Mouse (Mus musculus) G1E-ER4 (cell line): ENCODE results near the gene Fli1. TPM values are rescaled to one million over a fixed set of nuclear protein-coding genes. Genes with fewer than 3 reads are reported as not detected.

Experiments used
- GATA1 ChIP-seq: IDR thresholded peaks from one replicate; pipeline ENCODE4 v1.8.0; 2012; ENCODE audit warnings: low read length, inconsistent platforms
- polyA plus RNA-seq: library from polyadenylated mRNA; stranded (reverse); fragments of >175 nt; gene quantifications from 2 replicates; pipeline ENCODE4 v1.2.3, GENCODE M21; 2012

The Fli1 gene
- polyA plus RNA-seq, 1 experiment, result 8.3 TPM

DNA sequence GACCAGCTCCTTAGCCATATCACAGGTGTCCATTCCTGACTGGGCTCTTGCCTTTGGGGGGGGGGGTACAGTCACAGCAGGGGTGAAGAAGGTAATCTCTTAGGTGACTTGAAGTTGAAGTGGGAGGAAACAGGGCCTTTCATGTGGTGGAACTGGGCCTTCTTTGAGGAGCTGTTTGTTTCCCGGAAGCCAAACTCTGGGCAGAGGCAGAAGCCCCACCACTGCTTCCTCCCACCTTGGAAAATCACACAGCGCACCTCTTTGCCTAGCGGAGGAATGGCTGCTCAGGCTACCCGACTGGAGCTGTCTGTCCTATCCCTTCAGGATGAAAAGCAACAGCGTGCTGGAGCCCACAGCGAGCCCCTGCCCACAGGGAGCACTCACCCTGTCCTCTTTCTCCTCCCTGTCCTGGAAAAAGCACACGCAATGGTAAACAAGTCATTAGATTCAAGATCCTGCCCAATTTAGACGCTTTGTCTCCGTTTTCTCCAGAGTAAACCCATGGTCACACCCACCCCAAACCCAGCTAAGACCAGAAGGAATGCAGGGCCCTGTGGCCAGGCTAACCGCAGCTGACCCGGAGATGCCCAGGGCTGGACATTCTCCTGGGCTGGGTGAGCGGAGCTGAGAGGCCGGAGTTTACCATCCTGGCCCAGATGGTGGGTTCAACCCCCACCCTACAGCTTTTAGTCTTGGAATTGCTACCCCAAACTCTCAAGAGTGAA, 24.1 kb downstream of the Fli1 start:
- no peak for TF ChIP-seq GATA1

GRCm38 (mm10) chr9:32516691-32517090, 26.0 kb downstream of the Fli1 start:
- no peak for TF ChIP-seq GATA1

GRCm38 (mm10) chr9:32515894-32516686, 26.6 kb downstream of the Fli1 start:
- no peak for TF ChIP-seq GATA1

DNA sequence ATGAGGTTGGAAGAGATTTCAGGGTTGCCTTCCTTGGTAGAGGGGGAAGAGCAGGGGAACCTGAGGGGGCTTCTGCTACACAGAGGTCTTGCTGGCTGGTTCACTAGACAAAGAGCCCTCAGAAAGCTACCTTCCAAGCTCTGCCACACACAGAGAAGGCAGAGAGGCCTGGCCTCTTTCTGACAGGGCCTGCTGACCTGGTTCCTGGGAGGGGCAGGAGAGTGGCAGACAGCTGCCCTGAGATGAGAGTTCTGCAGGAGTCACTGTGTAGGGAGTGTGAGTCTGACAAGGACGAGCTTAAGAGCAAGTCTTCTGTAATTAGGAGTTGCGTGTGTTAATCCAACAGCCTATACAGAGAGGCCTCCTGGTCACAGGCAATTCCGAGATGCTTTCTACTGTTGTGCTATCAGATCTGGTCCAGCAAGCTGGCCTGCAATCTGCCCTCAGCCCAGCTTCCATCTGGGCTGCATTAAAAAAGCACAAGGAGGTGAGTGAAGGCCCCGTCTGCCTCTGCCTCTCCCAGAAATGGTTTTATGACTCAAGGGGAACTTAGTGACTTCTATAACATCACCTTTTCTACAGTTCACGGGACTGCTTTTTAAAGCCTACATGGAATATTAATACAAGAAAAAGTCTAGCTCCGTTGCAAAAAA, 28.1 kb downstream of the Fli1 start:
- TF ChIP-seq GATA1, result peak; percentile 16

- no peak for TF ChIP-seq GATA1
Measured at GRCm38 (mm10) chr9:32513471-32513870, 29.2 kb downstream of the Fli1 start.

DNA sequence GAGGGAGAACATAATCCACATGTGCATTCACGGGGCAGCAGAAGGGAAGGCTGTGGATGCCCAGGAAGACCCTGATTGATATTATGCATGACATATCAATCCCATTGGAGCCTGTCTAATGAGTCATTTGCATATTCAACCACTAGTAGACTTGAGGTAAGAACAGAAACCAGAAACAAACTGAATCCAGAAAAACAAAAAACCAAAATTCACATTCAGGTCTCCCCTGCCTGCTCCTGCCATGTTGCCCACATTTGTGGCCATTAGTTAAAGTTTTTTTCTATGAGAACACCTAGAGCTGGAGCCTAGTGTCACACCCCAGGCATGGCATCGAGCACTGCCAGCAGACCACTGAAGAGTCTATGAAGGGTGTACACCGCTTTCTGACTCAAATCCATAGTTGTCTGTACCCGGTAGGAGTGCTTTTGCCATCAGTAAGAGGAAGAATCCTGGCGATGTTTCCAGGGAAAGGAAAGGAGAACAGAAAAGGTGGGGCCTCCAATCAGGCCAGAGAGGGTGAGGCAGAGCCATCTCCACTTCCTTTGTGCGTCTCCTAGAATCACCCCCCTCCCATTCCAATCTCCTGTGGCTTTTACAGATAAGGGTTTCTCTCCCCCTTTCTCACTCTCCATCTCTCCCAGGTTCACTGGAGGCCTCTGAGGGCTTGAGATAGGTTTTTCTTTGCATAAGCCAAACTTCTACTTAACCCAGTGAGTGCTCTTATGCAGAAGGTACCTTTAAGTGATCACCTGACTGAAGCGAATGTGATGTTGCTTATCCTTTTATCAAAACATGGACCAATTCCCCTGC, 32.0 kb downstream of the Fli1 start:
- TF ChIP-seq GATA1, result peak; percentile 55

DNA sequence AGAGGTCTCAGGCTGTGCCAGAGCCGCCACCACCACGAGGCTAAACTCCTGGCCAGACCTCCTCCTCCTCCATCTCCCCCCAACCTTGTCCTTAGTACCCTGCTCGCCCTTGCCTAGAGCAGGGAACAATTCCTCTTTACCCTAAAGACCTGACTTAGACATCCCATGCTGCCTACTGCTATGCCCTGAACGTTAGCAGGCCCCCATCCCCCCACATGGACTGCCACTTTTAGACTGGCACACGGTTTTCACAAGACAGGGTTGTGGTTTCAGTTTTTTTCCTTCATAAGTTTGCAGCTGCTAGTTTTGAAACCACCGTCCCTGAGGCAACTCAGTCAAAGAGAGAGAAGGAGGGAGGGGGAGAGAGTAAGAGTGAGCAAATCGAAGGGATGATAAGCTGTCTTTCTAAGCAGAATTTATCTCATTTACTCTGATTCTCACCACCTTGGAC, 32.9 kb downstream of the Fli1 start:
- TF ChIP-seq GATA1, result no peak

DNA sequence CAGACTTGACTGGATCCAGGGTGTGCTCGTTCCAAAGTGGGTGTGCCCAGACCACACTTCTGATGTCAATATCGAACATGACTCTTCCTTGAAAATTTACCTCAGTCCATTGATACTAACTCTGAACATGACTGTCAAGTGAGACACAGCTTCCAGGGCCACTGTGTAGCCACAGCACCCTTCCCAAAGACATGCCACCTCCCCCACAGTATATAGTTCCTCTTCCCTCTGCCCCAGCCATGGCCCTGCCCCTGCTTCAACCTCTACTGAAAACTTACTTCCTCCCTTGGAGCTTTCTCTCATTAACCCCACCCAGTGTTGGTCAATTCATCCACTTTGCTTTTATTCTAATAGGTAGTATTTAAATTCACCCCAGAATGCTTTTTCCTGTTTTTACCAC, 34.0 kb downstream of the Fli1 start:
- no peak for TF ChIP-seq GATA1

DNA sequence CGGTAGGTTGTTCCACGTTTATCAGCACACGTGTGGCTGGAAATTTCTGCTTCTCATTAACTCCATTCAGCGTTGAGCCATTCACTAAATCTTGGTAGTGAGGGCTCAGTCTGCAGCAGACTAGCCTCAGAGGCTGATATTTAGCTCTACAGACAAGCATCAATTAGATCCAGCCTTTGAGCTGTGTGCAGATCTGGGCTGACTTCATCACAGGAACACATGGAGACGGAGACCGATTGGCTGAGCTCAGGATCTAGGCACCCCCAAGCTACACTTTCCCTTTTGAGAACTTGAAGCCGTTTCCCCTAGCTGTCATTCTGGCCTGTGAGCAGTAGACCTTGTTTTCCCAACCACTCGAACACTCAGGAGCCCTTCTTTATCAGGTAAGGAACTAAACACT, 34.5 kb downstream of the Fli1 start:
- no peak for TF ChIP-seq GATA1

- no peak for TF ChIP-seq GATA1
Measured at GRCm38 (mm10) chr9:32506866-32507861, 35.5 kb downstream of the Fli1 start.

- TF ChIP-seq GATA1, result no peak
Measured at GRCm38 (mm10) chr9:32506161-32506560, 36.5 kb downstream of the Fli1 start.

GRCm38 (mm10) chr9:32505460-32506075, 37.1 kb downstream of the Fli1 start:
- no peak for TF ChIP-seq GATA1

- TF ChIP-seq GATA1, result no peak
Measured at GRCm38 (mm10) chr9:32503995-32504451, 38.6 kb downstream of the Fli1 start.

GRCm38 (mm10) chr9:32503423-32503822, 39.2 kb downstream of the Fli1 start:
- no peak for TF ChIP-seq GATA1
